Mouse (Mus musculus) erythroblast, embryonic 14.5 days (primary cell): ENCODE results near the gene Mical3. TPM values are rescaled to one million over a fixed set of nuclear protein-coding genes. Genes with fewer than 3 reads are reported as not detected.

Experiments
- H3K27me3 ChIP-seq: 2 replicates; pipeline ENCODE4 v1.6.1; 2012; ENCODE audit warnings: inconsistent platforms; ENCODE audit not compliant: control insufficient read depth
- H3K36me3 ChIP-seq: 2 replicates; pipeline ENCODE4 v1.6.1; 2012; ENCODE audit warnings: mild to moderate bottlenecking, inconsistent platforms; ENCODE audit not compliant: control insufficient read depth
- H3K4me1 ChIP-seq: 2 replicates; pipeline ENCODE4 v1.6.1; 2012; ENCODE audit warnings: inconsistent platforms; ENCODE audit not compliant: control insufficient read depth
- H3K4me3 ChIP-seq: replicated peaks from 2 replicates; pipeline ENCODE3; 2012; ENCODE audit warnings: moderate library complexity, mild to moderate bottlenecking, inconsistent platforms
- H3K9me3 ChIP-seq: 2 replicates; pipeline ENCODE4 v1.6.1; 2012; ENCODE audit warnings: low read length, inconsistent platforms, mixed read lengths; ENCODE audit not compliant: control insufficient read depth
- GATA1 ChIP-seq: IDR thresholded peaks from 2 replicates; pipeline ENCODE4 v1.6.1; 2012; ENCODE audit warnings: low read length, inconsistent platforms, mixed read lengths
- TAL1 ChIP-seq: IDR thresholded peaks from 3 replicates; pipeline ENCODE4 v1.6.1; 2012; ENCODE audit warnings: low read length, inconsistent platforms, mixed read lengths
- polyA plus RNA-seq: library from polyadenylated mRNA; stranded (reverse); fragments of >175 nt; gene quantifications from 2 replicates; pipeline ENCODE4 v1.2.3, GENCODE M21; 2012

Mical3 gene
- polyA plus RNA-seq, 1 experiment = 11.0 TPM

GRCm38 (mm10) chr6:121037086-121037485 lies 93.7 kb downstream of the Mical3 start:
- TF ChIP-seq GATA1 (no peak), TAL1 (no peak)
- H3K36me3 ChIP-seq = peaks cover 100% of the 10 kb centered on the region

DNA sequence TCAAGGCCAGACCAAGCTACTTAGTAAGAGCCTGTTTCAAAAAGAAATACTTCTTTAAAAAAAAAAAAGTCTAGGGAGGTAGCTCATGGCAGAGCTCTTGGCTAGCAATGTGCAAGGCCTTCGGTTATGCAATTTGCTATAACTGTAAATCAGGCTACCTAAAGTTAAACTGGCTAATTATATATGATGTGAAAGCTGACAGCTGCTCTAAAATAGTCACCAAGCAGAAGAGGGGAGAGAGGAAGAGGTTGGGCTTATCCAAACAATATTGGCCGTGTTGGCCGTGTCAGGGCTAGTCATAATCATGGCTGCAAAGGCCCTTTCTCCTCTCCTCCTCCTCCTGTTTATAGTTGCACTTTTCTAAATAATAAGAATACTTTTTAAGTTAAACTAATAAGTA lies 94.9 kb downstream of the Mical3 start:
- peaks cover 100% of the 10 kb centered on the region for H3K36me3 ChIP-seq
- TF ChIP-seq GATA1 (no peak), TAL1 (no peak)
- no peaks in the 10 kb centered on the region for H3K27me3 ChIP-seq
- H3K4me1 ChIP-seq = no peaks in the 10 kb centered on the region
- H3K9me3 ChIP-seq = no peaks in the 10 kb centered on the region; the same call in 1 of the 2 replicates
- no peak overlapping the region for H3K4me3 ChIP-seq

More at GRCm38 (mm10) chr6:121037086-121037485, 93.7 kb downstream of the Mical3 start:
- no peaks in the 10 kb centered on the region for H3K27me3 ChIP-seq
- no peak overlapping the region for H3K4me3 ChIP-seq
- no peaks in the 10 kb centered on the region for H3K4me1 ChIP-seq
- H3K9me3 ChIP-seq = no peaks in the 10 kb centered on the region; the same call in 1 of the 2 replicates

- Histone ChIP-seq H3K9me3 (no peaks in the 10 kb centered on the region; the same call in 1 of the 2 replicates), H3K27me3 (no peaks in the 10 kb centered on the region), H3K4me1 (no peaks in the 10 kb centered on the region), H3K4me3 (no peak overlapping the region), H3K36me3 (peaks cover 100% of the 10 kb centered on the region)
- no peak for TF ChIP-seq GATA1
- TF ChIP-seq TAL1 = no peak
Observed at GRCm38 (mm10) chr6:121035268-121035667, 95.5 kb downstream of the Mical3 start.

GRCm38 (mm10) chr6:121033250-121033649 lies 97.5 kb downstream of the Mical3 start:
- TF ChIP-seq GATA1 = no peak
- no peak for TF ChIP-seq TAL1
- H3K36me3 ChIP-seq = peaks cover 100% of the 10 kb centered on the region
- H3K9me3 ChIP-seq = no peaks in the 10 kb centered on the region; the same call in 1 of the 2 replicates
- H3K27me3 ChIP-seq = no peaks in the 10 kb centered on the region
- no peaks in the 10 kb centered on the region for H3K4me1 ChIP-seq
- no peak overlapping the region for H3K4me3 ChIP-seq

- no peaks in the 10 kb centered on the region for H3K27me3 ChIP-seq
- no peaks in the 10 kb centered on the region for H3K4me1 ChIP-seq
- TF ChIP-seq GATA1 = no peak
- TF ChIP-seq TAL1 = no peak
- no peaks in the 10 kb centered on the region; the same call in 1 of the 2 replicates for H3K9me3 ChIP-seq
- peaks cover 100% of the 10 kb centered on the region for H3K36me3 ChIP-seq
- no peak overlapping the region for H3K4me3 ChIP-seq
Observed at GRCm38 (mm10) chr6:121031370-121031769, 99.4 kb downstream of the Mical3 start.

GRCm38 (mm10) chr6:121029897-121030589 lies 100.8 kb downstream of the Mical3 start:
- TF ChIP-seq TAL1 (no peak), GATA1 (no peak)
- no peaks in the 10 kb centered on the region; the same call in 1 of the 2 replicates for H3K9me3 ChIP-seq
- H3K36me3 ChIP-seq = peaks cover 100% of the 10 kb centered on the region
- H3K4me3 ChIP-seq = no peak overlapping the region
- no peaks in the 10 kb centered on the region for H3K27me3 ChIP-seq
- H3K4me1 ChIP-seq = no peaks in the 10 kb centered on the region

- no peak overlapping the region for H3K4me3 ChIP-seq
- no peaks in the 10 kb centered on the region for H3K4me1 ChIP-seq
- H3K36me3 ChIP-seq = peaks cover 100% of the 10 kb centered on the region
- H3K9me3 ChIP-seq = no peaks in the 10 kb centered on the region; the same call in 1 of the 2 replicates
- no peaks in the 10 kb centered on the region for H3K27me3 ChIP-seq
- TF ChIP-seq GATA1 (no peak), TAL1 (no peak)
Observed at GRCm38 (mm10) chr6:121028514-121028913, 102.3 kb downstream of the Mical3 start.

GRCm38 (mm10) chr6:121027314-121027713 lies 103.5 kb downstream of the Mical3 start:
- no peak for TF ChIP-seq GATA1
- TF ChIP-seq TAL1 = no peak
- no peaks in the 10 kb centered on the region for H3K27me3 ChIP-seq
- H3K4me1 ChIP-seq = no peaks in the 10 kb centered on the region
- no peak overlapping the region for H3K4me3 ChIP-seq
- peaks cover 100% of the 10 kb centered on the region for H3K36me3 ChIP-seq
- H3K9me3 ChIP-seq = no peaks in the 10 kb centered on the region

GRCm38 (mm10) chr6:121026866-121027265 lies 103.9 kb downstream of the Mical3 start:
- peaks cover 100% of the 10 kb centered on the region for H3K36me3 ChIP-seq
- H3K4me3 ChIP-seq = no peak overlapping the region
- no peaks in the 10 kb centered on the region for H3K27me3 ChIP-seq
- H3K9me3 ChIP-seq = no peaks in the 10 kb centered on the region
- no peaks in the 10 kb centered on the region for H3K4me1 ChIP-seq
- TF ChIP-seq GATA1 = no peak
- no peak for TF ChIP-seq TAL1
